Mouse (Mus musculus): ENCODE results near the gene Zbtb9.
A peak's percentile ranks its signal among the peaks of the same experiment; 100 is the strongest.
"Not testable (repeated sequence)": the region's sequence is repeated elsewhere in the genome, so short reads cannot be mapped to it uniquely, and the experiment has no call there.

Gene Zbtb9

GRCm38 (mm10) chr17:26972703-26973574 lies at the start of gene Zbtb9:
Zbtb9 (plus strand) TSS chr17:26973167.
- peak; percentile 93 to 98 for DNase-seq (ENCODE audit: low spot score in 2 of 2)

GRCm38 (mm10) chr17:26925414-26925813 lies 47.6 kb upstream of the Zbtb9 start:
- not testable (repeated sequence) for DNase-seq (ENCODE audit: low spot score in 2 of 2)

GRCm38 (mm10) chr17:26931795-26932194 lies 41.2 kb upstream of the Zbtb9 start:
- DNase-seq (ENCODE audit: low spot score in 2 of 2), result peak; percentile 17 to 65

- DNase-seq (ENCODE audit: low spot score in 2 of 2), result peak; percentile 98 to 99
Observed at GRCm38 (mm10) chr17:26932839-26933398, 40.0 kb upstream of the Zbtb9 start, which contains the start of gene Phf1. Phf1 (plus strand) TSS chr17:26933052.

GRCm38 (mm10) chr17:26933419-26933818 lies 39.5 kb upstream of the Zbtb9 start:
- DNase-seq (ENCODE audit: low spot score in 2 of 2), result no peak

- DNase-seq (ENCODE audit: low spot score in 2 of 2), result no peak
Observed at GRCm38 (mm10) chr17:26933885-26934827, 38.8 kb upstream of the Zbtb9 start.

GRCm38 (mm10) chr17:26935027-26935426 lies 37.9 kb upstream of the Zbtb9 start:
- no peak for DNase-seq (ENCODE audit: low spot score in 2 of 2)

- peak in 1 of 2 experiments; percentile 16 for DNase-seq (ENCODE audit: low spot score in 2 of 2)
Observed at GRCm38 (mm10) chr17:26936453-26936852, 36.5 kb upstream of the Zbtb9 start.

GRCm38 (mm10) chr17:26936921-26937695 lies 35.9 kb upstream of the Zbtb9 start:
- DNase-seq (ENCODE audit: low spot score in 2 of 2), result peak in 1 of 2 experiments; percentile 13

GRCm38 (mm10) chr17:26937883-26938695 lies 34.9 kb upstream of the Zbtb9 start:
- DNase-seq (ENCODE audit: low spot score in 2 of 2), result peak in 1 of 2 experiments; percentile 17

GRCm38 (mm10) chr17:26938731-26939130 lies 34.2 kb upstream of the Zbtb9 start:
- DNase-seq (ENCODE audit: low spot score in 2 of 2), result peak in 1 of 2 experiments; percentile 51

GRCm38 (mm10) chr17:26939178-26939972 lies 33.6 kb upstream of the Zbtb9 start, which contains the start of gene Cuta:
Cuta (minus strand) TSS chr17:26939569.
- peak; percentile 99 for DNase-seq (ENCODE audit: low spot score in 2 of 2)

GRCm38 (mm10) chr17:26939973-26940300 lies 33.0 kb upstream of the Zbtb9 start:
- DNase-seq (ENCODE audit: low spot score in 2 of 2), result no peak

- peak in 1 of 2 experiments; percentile 55 for DNase-seq (ENCODE audit: low spot score in 2 of 2)
Observed at GRCm38 (mm10) chr17:26941031-26941789, 31.8 kb upstream of the Zbtb9 start, which contains the start of gene Syngap1. Syngap1 (plus strand) TSS chr17:26941253.

- DNase-seq (ENCODE audit: low spot score in 2 of 2), result no peak
Observed at GRCm38 (mm10) chr17:26941841-26942570, 31.0 kb upstream of the Zbtb9 start.

GRCm38 (mm10) chr17:26945824-26946495 lies 27.0 kb upstream of the Zbtb9 start:
- no peak for DNase-seq (ENCODE audit: low spot score in 2 of 2)

- DNase-seq (ENCODE audit: low spot score in 2 of 2), result peak in 1 of 2 experiments; percentile 71
Observed at GRCm38 (mm10) chr17:26946567-26946966, 26.4 kb upstream of the Zbtb9 start.

All from spleen, postnatal 10 days (tissue).